17 mouse cellular contexts compared by ENCODE assay signal in the genomic region with DNA sequence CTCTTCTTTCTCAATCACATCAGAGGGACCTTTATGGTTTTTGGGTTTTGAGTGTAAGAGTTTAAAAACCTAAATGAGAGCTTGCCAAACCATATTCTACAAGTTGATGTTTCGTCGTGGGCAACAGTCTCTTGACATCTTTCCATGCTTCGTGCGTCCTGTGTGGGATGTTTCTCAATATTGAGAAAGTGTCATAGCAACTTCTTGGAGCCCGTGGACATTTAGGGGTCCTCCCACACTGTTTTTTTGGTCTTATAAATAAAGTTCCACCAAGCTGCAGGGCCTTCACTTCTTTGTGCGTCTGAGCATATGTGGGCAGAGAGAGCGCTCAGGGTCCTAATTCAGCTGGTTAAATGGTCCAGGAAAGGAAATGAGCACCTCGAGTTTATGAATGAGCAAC. TPM values are rescaled to one million over a fixed set of nuclear protein-coding genes. Genes with fewer than 3 reads are reported as not detected.
DNase-seq lines count a peak whose midpoint lies in the region; ATAC-seq lines count a peak whose summit lies in the region.
"Had no signal": no experiment of that assay in that cellular context is flagged by ENCODE, and none has a peak within 500 bp of the region (broad histone marks: within the 10 kb centered on the region; RNA-seq: fewer than 3 reads in every experiment).

No protein-coding gene starts in this region.

- ATAC-seq in frontal cortex, adult (ENCODE audit: low TSS enrichment): peak; percentile 41
- peak; percentile 32; the same call in 1 of the 2 replicates for ATAC-seq in megakaryocyte progenitor cell, adult 5-6 weeks (replicated peaks; ENCODE audit: poor library complexity)
- ATAC-seq: forebrain, embryonic 13.5 days; forebrain, embryonic 15.5 days; forebrain, postnatal 0 days had no signal

- no peak for DNase-seq in frontal cortex, postnatal 36 days (ENCODE audit: low spot score in 2 of 2)
- peak; percentile 21 for DNase-seq in CD4-positive helper T cell, adult 2 months (ENCODE audit: low read depth, low spot score)
- DNase-seq in kidney, adult 18-20 months: no peak
- DNase-seq: adrenal gland, adult 2 months; adrenal gland, postnatal 10 days; adrenal gland, postnatal 25 days; B cell, adult 2 months; cerebellum, adult 11 months; cerebellum, adult 18-20 months; cerebellum, adult 8-10 months; cerebellum, adult 9-11 months; cerebellum, postnatal 25 days; forebrain, postnatal 0 days had no signal

RNA-seq across cellular contexts. Expression of a gene that starts 18.7 kb away (rescaled TPM):
- 76.9 and 124 TPM in 2 replicates for total RNA-seq in megakaryocyte progenitor cell, adult 5-6 weeks (2015)
- 38.8 and 51.4 TPM in 2 replicates for total RNA-seq in megakaryocyte progenitor cell, adult 5-6 weeks (2017)
